Mouse (Mus musculus): ENCODE measurements at regions not wholly inside any gene's neighbourhood (a gene's known extent, or its start where the extent isn't known, plus 50 kb on each side); places are given as distances from the start of the nearest gene placed in this dataset.
"Not testable (repeated sequence)": the region's sequence is repeated elsewhere in the genome, so short reads cannot be mapped to it uniquely, and the experiment has no call there.

DNA sequence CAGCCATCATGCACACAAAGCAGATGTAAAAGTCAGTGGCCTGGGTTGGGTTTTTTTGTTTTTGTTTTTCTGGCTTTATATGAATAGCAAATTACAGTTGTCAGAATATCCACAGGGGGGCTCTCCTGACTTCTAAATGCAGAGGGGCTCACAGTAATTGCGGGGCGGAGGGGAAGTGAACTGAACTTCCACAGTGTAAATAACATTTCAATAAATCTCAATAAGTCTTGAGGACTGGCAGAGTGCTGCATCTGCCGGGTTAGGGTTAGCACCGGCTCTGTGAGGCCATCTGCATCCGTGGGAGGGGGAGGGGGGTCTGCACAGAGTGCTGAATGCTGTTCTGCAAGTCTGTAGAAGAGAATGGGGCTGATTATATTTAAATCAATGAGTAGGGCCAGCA lies 50.3 kb upstream of the Arl4c start:
- no peak for DNase-seq

DNA sequence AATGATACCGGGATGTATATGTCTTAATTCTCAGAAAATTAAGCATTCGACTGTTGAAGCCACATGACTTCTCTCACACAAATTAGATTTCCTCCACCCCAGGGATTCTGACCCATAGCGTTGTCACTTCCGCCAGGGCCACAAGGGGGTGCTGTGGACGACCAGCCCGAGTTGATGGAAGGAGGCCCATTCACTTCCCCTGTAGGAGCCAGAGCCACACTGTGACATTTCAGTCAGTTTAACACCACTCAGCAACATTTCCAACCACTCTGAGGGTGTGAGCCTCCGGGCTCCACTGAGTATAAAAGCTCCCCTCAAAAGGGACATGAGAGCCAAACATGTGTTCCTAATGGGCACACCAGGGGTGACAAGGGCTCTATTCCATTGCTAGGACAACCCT lies 54.6 kb upstream of the Arl4c start:
- DNase-seq: peak; percentile 58

DNA sequence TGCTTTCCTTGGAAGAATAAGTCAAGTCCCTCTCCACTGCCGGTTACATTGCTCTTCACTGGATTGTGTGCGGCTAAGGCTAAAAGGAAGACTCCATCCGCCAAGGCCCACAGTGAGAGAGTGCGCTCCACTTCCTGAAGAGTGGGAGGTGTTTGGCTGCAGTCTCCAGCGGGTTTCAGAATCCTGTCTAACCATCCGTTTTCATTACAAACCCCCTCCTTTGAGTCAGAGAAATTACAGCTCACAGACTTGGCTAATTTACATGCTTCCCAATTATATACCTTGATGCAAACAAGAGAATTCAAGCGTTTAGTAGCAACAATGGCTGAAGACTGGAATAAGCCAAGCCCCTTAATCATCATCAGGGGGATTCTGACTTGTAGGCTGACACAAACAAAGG lies 55.1 kb upstream of the Arl4c start:
- no peak for DNase-seq

DNA sequence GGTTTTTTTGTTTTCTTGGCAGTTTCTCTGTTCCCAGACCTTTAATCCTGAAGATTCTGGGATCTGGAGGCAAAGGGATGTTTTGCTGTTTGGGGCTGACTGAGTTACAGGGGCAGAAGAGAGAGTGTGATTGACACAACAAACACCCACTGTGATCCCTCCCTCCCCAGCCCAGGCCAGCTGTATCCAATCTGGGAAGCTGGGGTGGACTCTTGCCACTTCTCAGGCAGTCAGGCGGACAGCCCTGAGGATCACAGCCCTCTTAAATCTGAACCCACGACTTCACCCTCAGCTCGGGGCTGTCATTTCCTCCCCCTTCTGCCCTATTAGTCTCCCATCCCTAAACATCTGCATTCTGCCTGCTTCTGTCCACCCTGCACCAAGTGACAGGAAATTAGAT lies 55.7 kb upstream of the Arl4c start:
- DNase-seq: no peak

DNA sequence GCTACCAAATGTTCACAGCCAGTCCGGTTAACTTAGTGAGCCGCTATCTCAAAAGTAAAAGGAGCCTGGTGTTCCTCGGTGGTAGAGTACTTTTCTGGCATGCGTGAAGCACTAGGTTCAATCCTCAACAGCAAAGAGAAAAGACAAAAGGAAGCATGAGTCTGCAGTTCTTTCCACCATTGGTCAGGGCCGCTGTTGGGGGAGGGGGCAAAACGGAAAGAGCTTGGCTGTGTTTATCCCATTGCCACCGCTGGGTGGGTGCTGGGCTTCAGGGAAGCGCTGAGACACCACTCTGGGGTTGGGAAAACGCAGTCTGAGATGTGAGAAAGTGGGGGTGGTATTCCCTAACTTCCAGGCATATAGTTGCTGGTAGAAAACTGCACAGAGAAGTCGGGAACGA lies 58.6 kb upstream of the Arl4c start:
- no peak for DNase-seq

DNA sequence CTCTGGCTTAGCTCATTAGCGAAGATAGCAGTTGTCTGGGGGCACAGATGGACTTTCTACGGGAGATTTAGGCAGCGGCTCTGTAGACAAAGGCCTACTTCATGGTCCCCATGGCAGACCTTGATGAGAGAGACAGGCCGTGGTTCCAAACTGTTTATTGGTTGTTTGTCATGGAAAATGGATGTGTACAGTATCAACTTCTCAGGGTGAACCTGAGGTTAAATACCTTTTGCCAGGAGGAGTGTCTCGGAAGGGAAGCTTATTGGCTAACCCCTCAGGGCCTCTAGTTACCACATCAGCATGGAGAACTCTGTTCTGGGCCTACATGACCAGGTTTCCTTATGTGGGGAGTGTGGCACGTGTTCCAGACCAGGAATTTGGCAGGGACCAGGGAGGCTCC lies 59.1 kb upstream of the Arl4c start:
- DNase-seq: no peak

DNA sequence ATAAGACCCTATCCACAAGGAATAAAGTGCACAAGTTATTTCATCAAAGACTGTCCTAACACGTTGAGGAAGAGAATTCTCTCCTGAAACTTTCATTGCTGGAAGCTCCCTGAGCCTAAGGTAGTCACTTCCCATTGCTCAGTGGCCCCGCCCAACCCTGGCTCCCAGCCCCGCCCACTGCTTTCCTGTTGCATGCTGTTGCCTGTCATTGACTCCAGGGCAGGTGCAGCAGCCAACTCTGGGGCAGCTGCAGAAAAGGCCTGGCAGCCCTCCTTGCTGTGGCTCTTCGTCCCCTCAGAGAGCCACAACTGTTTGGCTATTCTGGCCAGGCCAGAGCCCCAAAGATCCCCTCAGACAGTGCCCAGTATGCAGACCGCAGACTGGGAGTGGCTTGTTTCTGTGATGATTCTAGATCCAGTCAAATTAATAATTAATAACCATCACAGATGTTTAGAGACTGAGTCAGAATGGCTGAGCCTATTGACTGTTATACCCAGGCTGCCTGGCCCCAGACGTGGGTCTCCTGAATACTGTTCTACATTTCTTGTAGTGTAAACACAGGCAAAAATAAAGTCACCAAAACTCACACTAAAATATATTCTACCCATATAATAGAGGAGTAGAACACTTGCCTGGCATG lies 61.8 kb upstream of the Arl4c start:
- DNase-seq: peak; percentile 21

DNA sequence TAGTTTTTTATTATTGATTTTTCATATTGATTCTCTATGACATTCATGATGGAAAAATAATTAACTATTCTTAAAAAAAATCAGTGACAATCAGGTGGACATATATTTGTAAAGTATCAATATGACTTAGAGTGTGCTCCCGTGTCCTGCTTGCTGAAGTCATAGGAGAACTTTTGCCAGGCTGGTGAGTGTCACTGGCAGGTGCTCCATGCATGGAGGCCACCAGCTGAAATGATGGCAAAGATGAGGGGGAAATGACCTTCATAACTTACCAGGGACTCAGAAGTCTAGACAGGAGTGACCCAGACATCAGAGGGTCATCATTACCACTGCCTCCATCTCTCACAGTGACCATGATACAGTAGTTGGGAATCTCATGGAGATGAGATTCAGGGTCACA lies 62.5 kb upstream of the Arl4c start:
- no peak for DNase-seq

DNA sequence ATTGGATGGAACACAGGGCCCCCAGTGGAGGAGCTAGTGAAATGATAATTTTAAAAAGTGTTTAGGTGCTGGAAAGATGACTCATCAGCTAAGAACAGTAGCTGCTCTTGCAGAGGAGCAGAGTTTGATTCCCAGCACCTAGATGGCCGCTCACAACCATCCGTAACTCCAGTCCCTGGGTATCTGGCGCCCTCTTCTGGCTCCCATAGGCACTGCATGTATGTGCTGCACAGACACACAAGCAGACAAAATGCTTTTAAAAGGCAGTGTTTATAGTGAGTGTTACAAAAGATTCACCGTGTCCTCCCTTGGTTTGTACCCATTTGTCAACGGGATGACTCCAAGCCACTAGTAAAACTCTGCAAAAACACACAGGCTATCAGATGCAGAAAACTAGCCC lies 75.0 kb upstream of the Arl4c start:
- no peak for DNase-seq

DNA sequence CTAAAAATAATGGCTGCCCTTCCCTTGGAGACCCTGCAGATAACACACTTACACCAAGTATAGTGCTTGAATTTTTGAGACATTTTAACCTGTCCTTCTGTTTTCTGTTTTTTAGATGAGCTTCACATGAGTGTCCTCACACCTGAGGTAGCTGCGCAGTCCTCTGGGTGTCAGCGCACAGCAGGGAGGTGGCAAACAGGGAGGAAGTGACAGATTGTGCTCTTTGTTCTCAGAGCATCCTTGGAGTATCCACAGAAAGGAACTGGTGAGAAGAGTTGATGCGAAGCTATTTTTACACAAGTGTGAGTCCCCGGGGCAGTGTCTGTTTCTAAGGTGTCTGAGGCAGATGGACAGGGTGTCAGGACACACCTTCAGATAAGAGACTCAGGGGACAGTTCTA lies 78.2 kb upstream of the Arl4c start:
- DNase-seq: no peak

DNA sequence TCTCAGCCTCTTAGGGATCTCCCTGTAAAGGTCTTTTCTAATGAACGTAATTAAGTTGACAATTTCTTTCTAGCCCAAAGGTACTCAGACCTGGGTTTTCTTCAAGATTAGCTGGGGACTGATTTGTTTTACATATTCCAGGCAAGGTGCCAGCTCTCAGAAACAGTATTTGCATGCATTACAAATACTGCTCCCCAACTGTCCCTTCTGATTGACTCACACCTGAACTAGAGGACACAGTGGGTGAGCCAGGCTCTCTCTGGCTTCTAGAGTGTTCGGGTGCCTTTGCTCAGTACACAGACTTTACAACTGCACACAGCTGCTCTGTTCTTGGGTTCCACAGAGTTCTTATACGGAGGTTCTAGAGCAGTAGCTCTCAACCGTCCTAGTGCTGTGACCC lies 81.1 kb upstream of the Arl4c start:
- no peak for DNase-seq

DNA sequence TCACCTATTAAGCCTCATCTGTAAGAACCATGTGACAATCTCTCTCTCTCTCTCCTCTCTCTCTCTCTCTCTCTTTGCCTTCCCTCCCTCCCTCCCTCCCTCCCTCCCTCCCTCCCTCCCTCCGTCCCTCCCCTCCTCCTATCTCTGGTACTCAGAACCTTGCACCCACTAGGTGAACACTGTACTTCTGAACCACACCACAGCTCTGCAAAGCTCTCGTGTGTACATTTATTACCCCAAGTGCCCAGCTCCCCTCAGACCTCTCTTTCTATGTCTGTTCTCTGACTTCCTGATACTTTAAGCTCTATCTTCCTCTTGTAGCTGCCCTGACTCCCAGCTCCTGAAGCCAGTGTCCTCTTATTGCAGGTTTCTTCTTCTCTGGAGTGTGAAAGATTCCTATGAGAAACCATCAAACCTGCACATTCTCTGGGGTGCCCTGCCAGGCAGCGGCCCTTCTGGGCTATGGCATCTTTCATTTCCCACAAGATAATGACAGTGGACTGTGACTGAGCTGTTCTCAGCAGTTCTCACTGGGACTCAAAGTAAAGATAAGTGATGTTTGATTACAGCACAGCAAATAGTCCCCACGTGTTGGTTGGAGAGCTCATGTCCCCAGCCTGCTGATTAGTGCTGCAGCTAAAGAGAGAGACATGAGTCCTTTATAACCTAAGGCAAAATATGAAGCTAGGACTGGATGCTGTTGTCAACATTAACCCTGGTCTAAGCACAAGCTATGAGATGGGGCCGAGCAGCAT lies 83.0 kb upstream of the Arl4c start:
- DNase-seq: no peak

DNA sequence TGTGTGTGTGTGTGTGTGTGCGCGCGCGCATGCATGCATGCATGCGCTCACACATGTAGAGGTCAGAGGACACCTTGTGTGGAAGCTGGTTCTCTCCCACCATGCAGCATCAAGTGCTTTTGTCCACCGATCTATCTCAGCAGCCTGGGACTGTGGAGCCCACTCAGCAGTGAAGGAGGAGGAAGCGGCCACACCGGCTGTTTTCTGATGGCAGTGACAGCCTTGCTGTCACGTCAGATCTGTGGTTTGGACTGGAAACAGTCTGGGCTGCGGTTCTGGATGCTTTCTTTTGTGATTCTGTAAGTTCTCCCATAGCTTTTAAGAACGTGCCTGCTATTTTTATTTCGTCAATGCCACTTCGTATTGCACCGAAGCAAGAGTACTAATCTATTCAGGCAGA lies 84.0 kb upstream of the Arl4c start:
- no peak for DNase-seq

DNA sequence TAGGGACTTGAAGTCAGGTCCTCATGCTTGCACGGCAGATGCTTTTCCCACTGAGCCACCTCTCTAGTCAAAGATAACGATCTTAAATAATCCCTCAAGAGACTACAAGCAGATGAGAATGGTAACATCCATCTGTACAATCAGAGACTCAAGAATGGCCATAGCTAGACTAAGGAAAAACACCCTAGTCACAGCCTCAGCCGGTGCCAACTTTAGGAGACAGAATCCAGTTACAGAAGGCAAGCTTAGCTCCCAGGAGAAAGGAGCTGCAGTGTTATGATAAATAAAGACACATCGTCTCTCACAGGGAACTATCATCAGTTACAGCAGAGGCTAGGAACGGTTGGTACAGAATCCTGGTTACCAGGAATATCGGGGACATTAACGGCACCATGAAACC lies 88.7 kb upstream of the Arl4c start:
- DNase-seq: no peak

DNA sequence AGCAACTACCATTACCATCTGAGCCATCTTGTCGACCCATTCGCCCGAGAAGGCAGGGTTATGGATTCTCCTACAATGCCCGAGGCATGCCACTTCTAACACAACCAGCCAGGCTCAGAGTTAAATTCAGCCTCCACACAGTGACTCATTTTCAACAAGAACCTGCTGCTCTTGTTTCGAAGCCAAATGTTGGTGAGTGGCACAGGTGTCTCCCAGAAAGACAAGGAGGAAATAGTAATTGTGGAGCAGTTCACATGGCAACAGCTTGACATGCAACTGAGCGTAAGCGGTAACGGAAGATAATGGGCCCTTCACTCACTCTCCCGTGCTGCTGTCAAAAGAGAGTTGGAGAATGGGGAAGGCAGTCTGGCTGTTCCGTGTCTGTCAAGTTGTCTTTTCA lies 92.9 kb upstream of the Arl4c start:
- no peak for DNase-seq

DNA sequence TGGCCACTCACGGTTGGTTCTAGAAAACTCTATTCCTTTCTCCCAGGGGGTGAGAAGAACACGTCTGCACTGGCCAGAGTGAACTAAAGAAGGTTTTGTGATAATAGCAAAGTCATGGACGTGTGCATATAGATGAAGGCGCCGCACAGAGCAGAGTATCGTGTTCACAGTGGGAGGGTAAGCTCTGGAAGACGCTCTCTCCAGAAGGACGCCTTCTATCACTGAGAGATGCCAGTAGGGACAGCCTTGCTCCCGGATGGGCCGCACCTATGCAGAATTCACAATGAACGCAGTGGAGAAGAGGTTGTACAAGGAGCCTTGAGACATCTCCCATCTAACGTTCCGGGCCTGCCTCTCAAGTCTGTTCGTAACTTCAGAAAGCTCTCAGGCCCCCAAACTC lies 96.5 kb upstream of the Arl4c start:
- DNase-seq: no peak

DNA sequence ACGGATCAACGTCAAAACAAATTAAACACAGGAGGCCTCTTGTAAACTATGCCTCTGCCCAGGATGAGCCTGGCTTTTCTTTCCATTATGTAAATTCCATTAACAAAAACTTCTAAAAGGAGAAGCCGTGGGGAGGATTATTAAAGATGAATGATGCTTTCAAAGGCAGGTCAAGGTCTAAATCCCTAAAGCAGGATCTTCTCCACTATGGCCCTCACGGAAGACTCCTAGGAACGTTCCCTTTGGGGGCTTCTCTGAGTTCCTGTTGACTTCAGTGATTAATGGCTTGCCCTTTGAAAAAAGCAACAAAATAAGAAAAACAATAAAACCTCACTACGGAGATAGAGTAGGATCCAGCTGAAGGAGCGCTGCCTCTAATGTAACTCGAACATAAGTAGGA lies 96.9 kb upstream of the Arl4c start:
- no peak for DNase-seq

DNA sequence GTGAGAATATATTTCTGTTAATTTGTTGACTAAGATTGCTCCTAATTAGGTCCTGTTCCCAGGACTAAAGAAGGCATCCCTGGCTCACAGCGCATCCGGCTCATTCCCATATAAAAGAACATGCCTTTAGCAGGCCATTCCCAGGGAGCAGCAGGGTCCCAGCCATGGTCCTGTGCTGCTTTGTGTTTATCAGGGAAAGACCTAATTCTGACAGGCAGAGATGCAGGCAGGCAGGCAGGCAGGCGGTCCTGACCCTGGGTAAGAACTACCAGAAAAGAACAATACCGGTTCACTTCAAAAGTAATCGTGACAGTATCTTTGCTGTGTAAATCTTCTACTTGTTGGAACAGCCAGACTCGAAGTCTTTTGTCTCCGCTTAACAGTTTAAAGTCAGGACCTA lies 97.3 kb upstream of the Arl4c start:
- DNase-seq: no peak

DNA sequence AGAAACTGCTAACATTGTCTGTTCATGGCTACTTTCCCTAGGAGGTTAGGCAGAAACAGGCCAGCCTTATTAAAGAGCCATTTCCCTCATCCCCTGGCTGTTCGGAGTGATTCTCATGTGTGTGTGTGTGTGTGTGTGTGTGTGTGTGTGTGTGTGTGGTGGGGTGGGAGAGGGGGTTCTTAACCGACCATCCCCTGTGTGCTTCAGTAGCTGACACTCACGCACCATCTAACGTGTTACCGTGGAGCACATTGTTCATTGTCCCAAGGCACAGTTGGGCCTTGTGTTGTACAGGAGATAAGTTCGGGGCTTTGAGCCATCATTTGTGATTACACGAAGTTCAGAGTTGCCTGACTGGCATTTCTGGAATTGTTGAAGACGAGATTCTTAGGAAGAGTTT lies 97.8 kb upstream of the Arl4c start:
- DNase-seq: no peak

DNA sequence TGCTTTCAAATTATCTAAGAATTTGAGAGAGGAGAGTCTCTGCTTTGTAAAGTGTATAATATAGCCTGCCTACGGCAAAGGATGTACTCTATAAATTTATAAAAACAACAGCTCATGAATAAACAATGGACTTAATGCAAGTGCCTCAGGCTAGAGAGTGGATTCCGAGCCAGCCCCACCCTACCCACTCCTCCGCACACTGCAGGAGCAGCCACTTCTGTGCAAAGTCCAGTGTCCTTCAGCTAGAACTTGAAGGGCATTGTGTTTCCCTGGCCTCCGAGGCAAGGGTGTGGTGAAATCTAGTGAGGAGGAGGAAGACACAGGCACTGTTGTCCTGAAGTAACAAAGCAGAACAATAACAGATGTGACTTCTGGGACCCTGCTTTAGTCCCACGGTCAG lies 98.4 kb upstream of the Arl4c start:
- DNase-seq: no peak

DNA sequence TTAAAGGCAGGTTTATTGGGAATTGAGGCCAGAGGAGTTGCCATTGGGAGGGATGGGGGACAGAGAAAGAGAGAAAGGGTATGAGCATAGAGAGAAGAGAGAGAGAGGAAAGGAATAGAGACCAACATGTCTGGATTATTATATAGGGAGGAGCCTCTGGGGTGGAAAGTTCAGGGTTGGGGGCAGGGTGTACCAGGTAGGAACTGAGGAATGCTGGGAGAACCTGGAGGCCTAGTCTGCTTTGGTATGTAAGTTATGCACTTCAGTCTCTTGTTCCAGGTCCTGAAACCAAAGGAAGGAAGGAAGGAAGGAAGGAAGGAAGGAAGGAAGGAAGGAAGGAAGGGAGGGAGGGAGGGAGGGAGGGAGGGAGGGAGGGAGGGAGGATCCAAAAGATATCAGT lies 99.1 kb upstream of the Arl4c start:
- DNase-seq: not testable (repeated sequence)

DNA sequence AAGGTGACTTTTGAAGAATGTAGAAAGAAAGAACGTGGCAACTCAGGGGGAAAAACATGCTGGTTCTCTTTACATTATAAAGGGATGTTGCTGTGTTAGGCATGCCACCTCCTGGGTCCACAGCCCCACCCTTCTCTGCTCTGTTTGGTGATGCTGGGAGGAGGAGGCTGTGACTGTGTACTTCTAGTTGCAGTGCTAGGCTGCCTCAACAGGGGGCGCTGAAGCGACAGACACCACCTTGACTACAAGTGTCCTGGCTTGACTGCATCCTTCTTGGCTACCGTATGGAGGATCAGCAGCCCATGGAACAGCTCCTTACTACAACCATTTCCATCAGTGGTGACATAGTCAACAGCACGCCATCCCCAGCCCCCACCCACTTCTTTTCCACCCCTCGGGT lies 104.9 kb upstream of the Arl4c start:
- DNase-seq: peak; percentile 40

DNA sequence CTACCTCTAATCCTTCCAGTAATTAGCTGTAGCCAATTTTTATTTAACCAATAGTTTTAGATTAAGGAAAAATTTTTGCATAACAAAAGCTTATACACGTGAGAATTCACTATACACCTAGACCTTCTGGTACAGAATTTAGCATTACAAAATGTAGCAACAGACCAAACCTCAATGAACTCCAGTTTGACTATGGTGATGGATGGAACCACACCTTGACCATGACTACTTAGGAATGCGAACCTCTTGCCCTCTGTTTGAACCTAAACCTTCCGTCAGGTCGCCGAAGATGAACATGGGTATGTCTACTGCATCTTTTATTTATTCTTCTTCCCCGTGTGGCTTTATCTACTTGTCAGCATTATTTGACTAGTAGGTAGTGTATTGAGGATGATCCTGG lies 105.9 kb upstream of the Arl4c start:
- no peak for DNase-seq

DNA sequence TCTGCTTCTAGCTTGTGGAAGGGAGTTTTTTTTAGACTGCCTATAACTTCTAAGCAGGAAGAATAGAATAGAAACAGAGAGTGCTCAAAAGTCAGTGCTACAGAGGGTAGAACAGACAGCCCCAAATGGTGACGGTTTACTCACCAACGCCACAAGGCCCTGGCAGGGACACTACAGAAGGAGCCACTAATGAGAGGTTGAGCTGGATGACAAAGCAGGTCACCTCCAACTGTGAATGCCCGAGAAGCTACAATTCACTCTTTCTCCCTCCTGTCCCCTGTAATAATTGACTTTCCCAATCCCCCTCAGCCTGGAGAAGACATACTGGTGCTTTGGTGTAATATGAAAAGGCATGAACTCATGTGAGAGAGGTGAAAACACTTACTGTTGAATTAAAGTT lies 106.5 kb upstream of the Arl4c start:
- no peak for DNase-seq

DNA sequence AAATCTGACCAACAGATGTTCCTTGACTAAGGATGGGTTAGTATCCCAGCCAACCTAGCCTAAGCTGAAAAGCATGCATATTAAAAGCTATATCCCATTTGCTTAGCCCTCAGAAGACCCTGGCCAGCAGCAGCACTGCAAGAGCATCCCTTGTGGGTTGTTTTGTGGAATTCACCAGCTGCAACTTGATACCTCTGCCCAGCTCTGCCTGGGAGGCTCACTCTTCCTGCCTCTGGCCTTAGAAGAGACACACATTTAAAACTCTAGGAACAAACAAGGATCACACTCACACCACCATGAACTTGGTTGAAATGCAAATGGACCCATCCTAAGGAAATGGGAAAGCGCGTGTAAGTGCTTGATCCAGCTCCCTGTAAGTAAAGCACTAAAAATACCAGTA lies 107.7 kb upstream of the Arl4c start:
- no peak for DNase-seq
